ENCODE assay signal across 26 mouse cellular contexts in genomic region chr13:103262707-103263106, GRCm38 (mm10).
"Had no signal": no experiment of that assay in that cellular context is flagged by ENCODE, and none has a peak within 500 bp of the region (broad histone marks: within the 10 kb centered on the region; RNA-seq: fewer than 3 reads in every experiment).

No protein-coding gene starts in this region.

- H3K4me3 ChIP-seq: heart, adult 2 months; heart, embryonic 13.5 days; heart, embryonic 15.5 days; hindbrain, embryonic 10.5 days; hindbrain, embryonic 12.5 days; intestine, embryonic 15.5 days; layer of hippocampus, adult 2 months; left cerebral cortex, adult 2 months; limb, embryonic 10.5 days; limb, embryonic 12.5 days had no signal

- H3K27me3 ChIP-seq: heart, embryonic 13.5 days; heart, embryonic 15.5 days; hindbrain, embryonic 12.5 days; intestine, embryonic 15.5 days; limb, embryonic 12.5 days had no signal

- H3K4me2 ChIP-seq: heart, embryonic 11.5 days; heart, embryonic 13.5 days; heart, embryonic 15.5 days; hindbrain, embryonic 12.5 days; hindbrain, embryonic 14.5 days; intestine, embryonic 15.5 days; limb, embryonic 12.5 days had no signal

- H3K9me3 ChIP-seq: heart, embryonic 13.5 days; heart, embryonic 15.5 days; hindbrain, embryonic 10.5 days; hindbrain, embryonic 12.5 days; intestine, embryonic 15.5 days; limb, embryonic 10.5 days; limb, embryonic 12.5 days had no signal

- DNase-seq: gastrocnemius, postnatal 14 days; gastrocnemius, postnatal 36 days; heart, adult 2 months; heart, postnatal 14 days; heart, postnatal 4 days; kidney, adult 18-20 months; kidney, adult 8-10 months; kidney, postnatal 10 days; kidney, postnatal 25 days; kidney, postnatal 4 days; liver had no signal

- H3K36me3 ChIP-seq: heart, embryonic 13.5 days; heart, embryonic 15.5 days; hindbrain, embryonic 10.5 days; hindbrain, embryonic 12.5 days; intestine, embryonic 15.5 days; limb, embryonic 10.5 days; limb, embryonic 12.5 days had no signal

- H3K9ac ChIP-seq: heart, embryonic 13.5 days; heart, embryonic 15.5 days; hindbrain, embryonic 12.5 days; hindbrain, embryonic 14.5 days; intestine, embryonic 15.5 days; limb, embryonic 12.5 days had no signal

- ATAC-seq: forebrain, embryonic 16.5 days; hindbrain, embryonic 16.5 days; inflammation-experienced regulatory T-cells, adult 6 months; intestine, embryonic 15.5 days; intestine, postnatal 0 days had no signal

- H3K27ac ChIP-seq: heart, embryonic 13.5 days; heart, embryonic 15.5 days; hindbrain, embryonic 10.5 days; hindbrain, embryonic 12.5 days; hindbrain, embryonic 14.5 days; intestine, embryonic 15.5 days; layer of hippocampus, adult 2 months; left cerebral cortex, adult 2 months; limb, embryonic 10.5 days; limb, embryonic 12.5 days had no signal

- H3K4me1 ChIP-seq: hindbrain, embryonic 12.5 days; intestine, embryonic 15.5 days; limb, embryonic 10.5 days; limb, embryonic 12.5 days had no signal
